Mouse (Mus musculus): ENCODE results near the gene Flt1. TPM values are rescaled to one million over a fixed set of nuclear protein-coding genes. Genes with fewer than 3 reads are reported as not detected.
A peak's percentile ranks its signal among the peaks of the same experiment; 100 is the strongest.

The Flt1 gene
- polyA plus RNA-seq, 1 experiment from 2014 or later = 21.4 TPM

GRCm38 (mm10) chr5:147549016-147549755 lies 176.6 kb downstream of the Flt1 start:
- Histone ChIP-seq H3K4me3 (ENCODE audit: low read length) (no peak overlapping the region), H3K36me3 (ENCODE audit: control insufficient read depth, insufficient read depth) (peaks cover 28% of the 10 kb centered on the region), H3K27me3 (ENCODE audit: control insufficient read depth, insufficient read depth, low read length) (no peaks in the 10 kb centered on the region), H3K9ac (ENCODE audit: low read length) (no peak overlapping the region), H3K4me2 (ENCODE audit: low read depth, low read length) (no peak overlapping the region), H3K27ac (ENCODE audit: low read length) (no peak overlapping the region), H3K9me3 (replicated peaks; ENCODE audit: control insufficient read depth, low read length) (no peaks in the 10 kb centered on the region), H3K4me1 (ENCODE audit: control insufficient read depth, insufficient read depth, low read length) (no peaks in the 10 kb centered on the region)
- no peak for ATAC-seq (replicated peaks; ENCODE audit: extremely low read depth, insufficient read depth, low FRiP score)
- 77% methylated on average over 12 of the region's 12 CpGs for WGBS

GRCm38 (mm10) chr5:147545731-147546241 lies 180.0 kb downstream of the Flt1 start:
- no peak overlapping the region for H3K4me3 ChIP-seq (ENCODE audit: low read length)
- no peak overlapping the region for H3K27ac ChIP-seq (ENCODE audit: low read length)
- peaks cover 39% of the 10 kb centered on the region for H3K36me3 ChIP-seq (ENCODE audit: control insufficient read depth, insufficient read depth)
- no peaks in the 10 kb centered on the region for H3K4me1 ChIP-seq (ENCODE audit: control insufficient read depth, insufficient read depth, low read length)
- no peak overlapping the region for H3K9ac ChIP-seq (ENCODE audit: low read length)
- no peaks in the 10 kb centered on the region for H3K9me3 ChIP-seq (replicated peaks; ENCODE audit: control insufficient read depth, low read length)
- H3K4me2 ChIP-seq (ENCODE audit: low read depth, low read length) = no peak overlapping the region
- peak; percentile 23; the same call in 1 of the 2 replicates for ATAC-seq (replicated peaks; ENCODE audit: extremely low read depth, insufficient read depth, low FRiP score)
- H3K27me3 ChIP-seq (ENCODE audit: control insufficient read depth, insufficient read depth, low read length) = no peaks in the 10 kb centered on the region
- 74% methylated on average over 11 of the region's 11 CpGs for WGBS

GRCm38 (mm10) chr5:147542291-147542690 lies 183.5 kb downstream of the Flt1 start:
- H3K4me1 ChIP-seq (ENCODE audit: control insufficient read depth, insufficient read depth, low read length) = no peaks in the 10 kb centered on the region
- H3K9ac ChIP-seq (ENCODE audit: low read length) = no peak overlapping the region
- H3K36me3 ChIP-seq (ENCODE audit: control insufficient read depth, insufficient read depth) = peaks cover 40% of the 10 kb centered on the region
- no peak for ATAC-seq (replicated peaks; ENCODE audit: extremely low read depth, insufficient read depth, low FRiP score)
- no peaks in the 10 kb centered on the region for H3K9me3 ChIP-seq (replicated peaks; ENCODE audit: control insufficient read depth, low read length)
- H3K4me3 ChIP-seq (ENCODE audit: low read length) = no peak overlapping the region
- H3K27ac ChIP-seq (ENCODE audit: low read length) = no peak overlapping the region
- WGBS = 76% methylated on average over 6 of the region's 6 CpGs
- no peak overlapping the region for H3K4me2 ChIP-seq (ENCODE audit: low read depth, low read length)
- no peaks in the 10 kb centered on the region for H3K27me3 ChIP-seq (ENCODE audit: control insufficient read depth, insufficient read depth, low read length)

- Histone ChIP-seq H3K9me3 (replicated peaks; ENCODE audit: control insufficient read depth, low read length) (no peaks in the 10 kb centered on the region), H3K4me3 (ENCODE audit: low read length) (no peak overlapping the region), H3K36me3 (ENCODE audit: control insufficient read depth, insufficient read depth) (peaks cover 44% of the 10 kb centered on the region), H3K4me2 (ENCODE audit: low read depth, low read length) (no peak overlapping the region), H3K9ac (ENCODE audit: low read length) (no peak overlapping the region), H3K27ac (ENCODE audit: low read length) (no peak overlapping the region), H3K27me3 (ENCODE audit: control insufficient read depth, insufficient read depth, low read length) (no peaks in the 10 kb centered on the region), H3K4me1 (ENCODE audit: control insufficient read depth, insufficient read depth, low read length) (no peaks in the 10 kb centered on the region)
- no peak for ATAC-seq (replicated peaks; ENCODE audit: extremely low read depth, insufficient read depth, low FRiP score)
- 91% methylated on average over 4 of the region's 4 CpGs for WGBS
These were observed 186.0 kb downstream of the Flt1 start for GRCm38 (mm10) chr5:147539815-147540214.

- Histone ChIP-seq H3K36me3 (ENCODE audit: control insufficient read depth, insufficient read depth) (peaks cover 44% of the 10 kb centered on the region), H3K4me1 (ENCODE audit: control insufficient read depth, insufficient read depth, low read length) (no peaks in the 10 kb centered on the region), H3K27ac (ENCODE audit: low read length) (no peak overlapping the region), H3K27me3 (ENCODE audit: control insufficient read depth, insufficient read depth, low read length) (no peaks in the 10 kb centered on the region), H3K4me3 (ENCODE audit: low read length) (no peak overlapping the region), H3K9ac (ENCODE audit: low read length) (no peak overlapping the region), H3K4me2 (ENCODE audit: low read depth, low read length) (no peak overlapping the region), H3K9me3 (replicated peaks; ENCODE audit: control insufficient read depth, low read length) (no peaks in the 10 kb centered on the region)
- ATAC-seq (replicated peaks; ENCODE audit: extremely low read depth, insufficient read depth, low FRiP score) = no peak
- WGBS = 91% methylated on average over 4 of the region's 4 CpGs
These were observed 186.4 kb downstream of the Flt1 start for GRCm38 (mm10) chr5:147539409-147539808.

- Histone ChIP-seq H3K4me3 (ENCODE audit: low read length) (no peak overlapping the region), H3K27me3 (ENCODE audit: control insufficient read depth, insufficient read depth, low read length) (no peaks in the 10 kb centered on the region), H3K9me3 (replicated peaks; ENCODE audit: control insufficient read depth, low read length) (no peaks in the 10 kb centered on the region), H3K4me1 (ENCODE audit: control insufficient read depth, insufficient read depth, low read length) (peaks cover 4% of the 10 kb centered on the region; the same call in 1 of the 2 replicates), H3K9ac (ENCODE audit: low read length) (no peak overlapping the region), H3K4me2 (ENCODE audit: low read depth, low read length) (no peak overlapping the region), H3K27ac (ENCODE audit: low read length) (no peak overlapping the region), H3K36me3 (ENCODE audit: control insufficient read depth, insufficient read depth) (peaks cover 12% of the 10 kb centered on the region)
- WGBS = 71% methylated on average over 6 of the region's 6 CpGs
- ATAC-seq (replicated peaks; ENCODE audit: extremely low read depth, insufficient read depth, low FRiP score) = no peak
These were observed 193.8 kb downstream of the Flt1 start for GRCm38 (mm10) chr5:147532031-147532430.

GRCm38 (mm10) chr5:147527788-147528187 lies 198.0 kb downstream of the Flt1 start:
- H3K4me1 ChIP-seq (ENCODE audit: control insufficient read depth, insufficient read depth, low read length) = peaks cover 4% of the 10 kb centered on the region; the same call in 1 of the 2 replicates
- no peaks in the 10 kb centered on the region for H3K27me3 ChIP-seq (ENCODE audit: control insufficient read depth, insufficient read depth, low read length)
- no peak for ATAC-seq (replicated peaks; ENCODE audit: extremely low read depth, insufficient read depth, low FRiP score)
- no peak overlapping the region for H3K4me3 ChIP-seq (ENCODE audit: low read length)
- H3K9me3 ChIP-seq (replicated peaks; ENCODE audit: control insufficient read depth, low read length) = no peaks in the 10 kb centered on the region
- H3K4me2 ChIP-seq (ENCODE audit: low read depth, low read length) = no peak overlapping the region
- peaks cover 17% of the 10 kb centered on the region for H3K36me3 ChIP-seq (ENCODE audit: control insufficient read depth, insufficient read depth)
- WGBS = 69% methylated on average over 3 of the region's 3 CpGs
- H3K9ac ChIP-seq (ENCODE audit: low read length) = no peak overlapping the region
- H3K27ac ChIP-seq (ENCODE audit: low read length) = peak overlapping the region; percentile 29; the same call in 1 of the 2 replicates

- Histone ChIP-seq H3K27me3 (ENCODE audit: control insufficient read depth, insufficient read depth, low read length) (no peaks in the 10 kb centered on the region), H3K9ac (ENCODE audit: low read length) (no peak overlapping the region), H3K9me3 (replicated peaks; ENCODE audit: control insufficient read depth, low read length) (no peaks in the 10 kb centered on the region), H3K27ac (ENCODE audit: low read length) (no peak overlapping the region), H3K4me1 (ENCODE audit: control insufficient read depth, insufficient read depth, low read length) (peaks cover 4% of the 10 kb centered on the region; the same call in 1 of the 2 replicates), H3K4me2 (ENCODE audit: low read depth, low read length) (no peak overlapping the region), H3K4me3 (ENCODE audit: low read length) (no peak overlapping the region), H3K36me3 (ENCODE audit: control insufficient read depth, insufficient read depth) (peaks cover 17% of the 10 kb centered on the region)
- no peak for ATAC-seq (replicated peaks; ENCODE audit: extremely low read depth, insufficient read depth, low FRiP score)
- 86% methylated on average over 6 of the region's 6 CpGs for WGBS
These were observed 198.8 kb downstream of the Flt1 start for GRCm38 (mm10) chr5:147527006-147527405.
